Mouse (Mus musculus): Measurements from ENCODE around the gene Msn.

DNA sequence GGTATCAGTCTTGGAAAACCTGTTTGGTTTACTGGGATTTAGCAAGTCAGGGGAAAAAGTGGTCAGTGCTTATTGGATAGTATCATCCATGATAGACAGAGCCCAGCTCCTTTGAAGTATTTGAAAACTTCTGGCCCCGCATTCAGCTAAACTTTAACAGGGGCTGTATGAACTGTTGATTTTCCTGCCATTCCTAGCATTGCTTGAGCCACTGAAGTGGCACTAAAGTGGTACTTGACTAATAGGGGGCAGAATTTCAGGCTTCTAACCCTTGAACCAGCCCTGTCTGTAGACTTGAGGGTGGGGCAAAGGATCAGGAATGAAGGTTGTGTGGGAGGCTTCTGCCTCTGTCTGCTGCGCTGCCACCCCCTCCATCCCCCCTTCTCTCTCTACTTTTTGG, 3.2 kb downstream of the Msn start:
- TF ChIP-seq CTCF (IDR thresholded peaks at IDR 0.05; ENCODE audit: insufficient read depth, low read depth, low read length) (no peak), POLR2A (IDR thresholded peaks at IDR 0.05; ENCODE audit: insufficient read depth, low read depth, low read length) (no peak)

All from olfactory bulb, adult 2 months (tissue).